In genomic region chr3:69722187-69722867, GRCm38 (mm10) we compare ENCODE assay signal across 8 mouse cellular contexts. TPM values are rescaled to one million over a fixed set of nuclear protein-coding genes. Genes with fewer than 3 reads are reported as not detected.
DNase-seq lines count a peak whose midpoint lies in the region; ATAC-seq and TF ChIP-seq lines count a peak whose summit lies in the region.

No protein-coding gene starts in this region.

- peak overlapping the region; percentile 22 for H3K27ac ChIP-seq in CH12.LX (ENCODE audit: insufficient read depth, low read depth)
- H3K27ac ChIP-seq in embryonic facial prominence, embryonic 10.5 days (replicated peaks) = peak overlapping the region; percentile 95
- H3K27ac ChIP-seq in heart, embryonic 10.5 days = peak overlapping the region; percentile 97
- peak overlapping the region; percentile 91 for H3K27ac ChIP-seq in kidney, embryonic 14.5 days (ENCODE audit: low read depth, low read length)
- H3K27ac ChIP-seq in liver, embryonic 12.5 days = peak overlapping the region; percentile 89
- H3K27ac ChIP-seq in testis, adult 2 months (ENCODE audit: control insufficient read depth, insufficient read depth, low read depth, low read length) = peak overlapping the region; percentile 87

- peak overlapping the region; percentile 65 for H3K9ac ChIP-seq in CH12.LX (ENCODE audit: insufficient read depth, low read depth)
- H3K9ac ChIP-seq in kidney, embryonic 14.5 days (ENCODE audit: low read depth, low read length) = peak overlapping the region; percentile 95
- peak overlapping the region; percentile 96 for H3K9ac ChIP-seq in liver, embryonic 12.5 days

- in situ Hi-C loops in CH12.LX (cut with MboI; ENCODE audit: low pct_ligation_motif_present, low pct_unique_long_range_greater_than_20kb, low sequenced_read_pairs) = loop anchor here (25.0 kb wide), 1 partner anchor 460 kb away; no protein-coding TSS in a partner anchor

- H3K4me1 ChIP-seq in CH12.LX (ENCODE audit: control insufficient read depth in 1 of 2, insufficient read depth in 2 of 2) = peaks cover 0 to 27% of the 10 kb centered on the region in 2 experiments; a peak in 2 of 4 replicates
- peaks cover 18% of the 10 kb centered on the region for H3K4me1 ChIP-seq in embryonic facial prominence, embryonic 10.5 days
- H3K4me1 ChIP-seq in heart, embryonic 10.5 days = peaks cover 7% of the 10 kb centered on the region; the same call in 1 of the 2 replicates
- H3K4me1 ChIP-seq in kidney, embryonic 14.5 days (ENCODE audit: control insufficient read depth, insufficient read depth, low read length) = peaks cover 17% of the 10 kb centered on the region
- H3K4me1 ChIP-seq in liver, embryonic 12.5 days = peaks cover 26% of the 10 kb centered on the region
- peaks cover 3% of the 10 kb centered on the region for H3K4me1 ChIP-seq in testis, adult 2 months (ENCODE audit: control insufficient read depth, insufficient read depth, low read length)

- TF ChIP-seq POLR2A in CH12.LX (IDR thresholded peaks at IDR 0.05; ENCODE audit: low read depth, low read length) = no peak
- TF ChIP-seq POLR2A in testis, adult 2 months (IDR thresholded peaks at IDR 0.05; ENCODE audit: control insufficient read depth, low read depth, low read length) = peak; percentile 33; the same call in 1 of the 2 replicates

- peaks cover 5 to 22% of the 10 kb centered on the region in 2 experiments for H3K36me3 ChIP-seq in CH12.LX (replicated peaks in 1 of 2; ENCODE audit: control insufficient read depth in 1 of 2, insufficient read depth in 1 of 2, low read length in 1 of 2)
- H3K36me3 ChIP-seq in embryonic facial prominence, embryonic 10.5 days (replicated peaks) = peaks cover 31% of the 10 kb centered on the region
- peaks cover 25% of the 10 kb centered on the region for H3K36me3 ChIP-seq in heart, embryonic 10.5 days
- peaks cover 14% of the 10 kb centered on the region; the same call in 1 of the 2 replicates for H3K36me3 ChIP-seq in kidney, embryonic 14.5 days (ENCODE audit: control insufficient read depth, insufficient read depth, low read length)
- H3K36me3 ChIP-seq in liver, embryonic 12.5 days = peaks cover 24% of the 10 kb centered on the region
- H3K36me3 ChIP-seq in testis, adult 2 months (ENCODE audit: control insufficient read depth, insufficient read depth, low read length) = no peaks in the 10 kb centered on the region

- H3K27me3 ChIP-seq in CH12.LX (replicated peaks) = no peaks in the 10 kb centered on the region
- no peaks in the 10 kb centered on the region for H3K27me3 ChIP-seq in embryonic facial prominence, embryonic 10.5 days (replicated peaks; ENCODE audit: low read depth, poor library complexity, severe bottlenecking)
- H3K27me3 ChIP-seq in heart, embryonic 10.5 days (ENCODE audit: insufficient read depth, poor library complexity, severe bottlenecking) = no peaks in the 10 kb centered on the region
- H3K27me3 ChIP-seq in kidney, embryonic 14.5 days (ENCODE audit: control insufficient read depth, insufficient read depth, low read length) = no peaks in the 10 kb centered on the region
- no peaks in the 10 kb centered on the region for H3K27me3 ChIP-seq in liver, embryonic 12.5 days (replicated peaks)
- H3K27me3 ChIP-seq in testis, adult 2 months (ENCODE audit: control insufficient read depth, insufficient read depth, low read length) = no peaks in the 10 kb centered on the region

- TF ChIP-seq RAD21 in CH12.LX (IDR thresholded peaks at IDR 0.05; ENCODE audit: low read depth, low read length) = no peak

- dilution Hi-C loops in CH12.LX (cut with MboI; ENCODE audit: extremely low pct_ligation_motif_present, extremely low pct_unique_long_range_greater_than_20kb, low sequenced_read_pairs) = no loop called here

- TF ChIP-seq CTCF in CH12.LX (conservative IDR thresholded peaks at IDR 0.05 in 1 of 2, IDR thresholded peaks at IDR 0.05 in 1 of 2; ENCODE audit: low read depth in 2 of 2, low read length in 2 of 2) = no peak
- no peak for TF ChIP-seq CTCF in testis, adult 2 months (IDR thresholded peaks at IDR 0.05; ENCODE audit: control insufficient read depth, insufficient read depth, insufficient replicate concordance, low read depth, low read length)

- DNase-seq in CH12.LX (ENCODE audit: extremely low read depth) = peak; percentile 33
- DNase-seq in adrenal gland, adult 18-20 months (ENCODE audit: low spot score in 2 of 2) = peak; percentile 30 to 42
- peak; percentile 62 for DNase-seq in embryonic facial prominence, embryonic 10.5 days (ENCODE audit: low spot score)
- peak; percentile 84 for DNase-seq in heart, embryonic 10.5 days (ENCODE audit: low spot score)

- no peaks in the 10 kb centered on the region for H3K9me3 ChIP-seq in CH12.LX (replicated peaks; ENCODE audit: low read length)
- H3K9me3 ChIP-seq in embryonic facial prominence, embryonic 10.5 days = no peaks in the 10 kb centered on the region
- no peaks in the 10 kb centered on the region for H3K9me3 ChIP-seq in heart, embryonic 10.5 days
- H3K9me3 ChIP-seq in kidney, embryonic 14.5 days (ENCODE audit: control insufficient read depth, low read length) = no peaks in the 10 kb centered on the region
- no peaks in the 10 kb centered on the region for H3K9me3 ChIP-seq in liver, embryonic 12.5 days (replicated peaks)

- under 1% methylated on average over 58 of the region's 58 CpGs for WGBS in embryonic facial prominence, embryonic 10.5 days
- under 1% methylated on average over 58 of the region's 58 CpGs for WGBS in heart, embryonic 10.5 days
- under 1% methylated on average over 56 of the region's 58 CpGs for WGBS in kidney, embryonic 14.5 days
- WGBS in liver, embryonic 12.5 days (ENCODE audit: insufficient replicate concordance) = under 1% methylated on average over 57 of the region's 58 CpGs

- peaks cover 44% of the 10 kb centered on the region for H3K79me2 ChIP-seq in CH12.LX (replicated peaks; ENCODE audit: control insufficient read depth, extremely low read depth, insufficient read depth, poor library complexity, severe bottlenecking)

- peak overlapping the region; percentile 94 for H3K4me2 ChIP-seq in CH12.LX (ENCODE audit: insufficient read depth, low read depth, poor library complexity, severe bottlenecking)
- peak overlapping the region; percentile 79 for H3K4me2 ChIP-seq in kidney, embryonic 14.5 days (replicated peaks; ENCODE audit: low read depth, low read length)
- peak overlapping the region; percentile 77 for H3K4me2 ChIP-seq in liver, embryonic 12.5 days

- TF ChIP-seq EP300 in CH12.LX (IDR thresholded peaks at IDR 0.05; ENCODE audit: low read length) = no peak

- ATAC-seq in kidney, embryonic 14.5 days (ENCODE audit: low FRiP score, low TSS enrichment) = peak; percentile 50
- ATAC-seq in liver, embryonic 12.5 days = peak; percentile 68
- ATAC-seq in monocyte, adult 5-6 weeks (replicated peaks; ENCODE audit: insufficient number of reproducible peaks, low FRiP score, low TSS enrichment, poor library complexity, severe bottlenecking) = peak; percentile 37; the same call in 1 of the 2 replicates

- peak overlapping the region; percentile 83 to 99 (median 96) for H3K4me3 ChIP-seq in CH12.LX (replicated peaks in 1 of 3; ENCODE audit: low read depth in 2 of 3, low read length in 2 of 3, poor library complexity in 1 of 3)
- peak overlapping the region; percentile 81 for H3K4me3 ChIP-seq in embryonic facial prominence, embryonic 10.5 days
- peak overlapping the region; percentile 98 for H3K4me3 ChIP-seq in heart, embryonic 10.5 days
- peak overlapping the region; percentile 76 for H3K4me3 ChIP-seq in kidney, embryonic 14.5 days (ENCODE audit: low read length)
- peak overlapping the region; percentile 95 for H3K4me3 ChIP-seq in liver, embryonic 12.5 days
- peak overlapping the region; percentile 92 for H3K4me3 ChIP-seq in testis, adult 2 months (ENCODE audit: control insufficient read depth, low read depth, low read length)

TF ChIP-seq in CH12.LX, 34 proteins besides CTCF, POLR2A, EP300 and RAD21 (continues in another document):
- TF ChIP-seq NELFE (IDR thresholded peaks at IDR 0.05; ENCODE audit: low read depth, low read length) = no peak
- peak; percentile 68 for TF ChIP-seq SIN3A (IDR thresholded peaks at IDR 0.05; ENCODE audit: low read length)
- no peak for TF ChIP-seq CHD2 (IDR thresholded peaks at IDR 0.05; ENCODE audit: low read length)
- TF ChIP-seq JUND (conservative IDR thresholded peaks at IDR 0.05; ENCODE audit: low read depth, low read length) = no peak
- TF ChIP-seq CHD1 (IDR thresholded peaks at IDR 0.05; ENCODE audit: low read depth, low read length) = no peak; the same call in 1 of the 2 replicates
- no peak for TF ChIP-seq ZKSCAN1 (IDR thresholded peaks at IDR 0.05; ENCODE audit: borderline replicate concordance, low read depth, low read length)
- TF ChIP-seq NRF1 (IDR thresholded peaks at IDR 0.05; ENCODE audit: low read depth, low read length) = no peak
- TF ChIP-seq KAT2A (IDR thresholded peaks at IDR 0.05; ENCODE audit: insufficient replicate concordance, low read length) = 0 out of 2 replicates have a peak, but pooled peaks have one; percentile 29
- TF ChIP-seq ZNF384 (IDR thresholded peaks at IDR 0.05; ENCODE audit: low read depth, low read length) = no peak
- no peak for TF ChIP-seq USF2 (conservative IDR thresholded peaks at IDR 0.05; ENCODE audit: low read depth, low read length)
- no peak for TF ChIP-seq SMC3 (IDR thresholded peaks at IDR 0.05; ENCODE audit: low read depth, low read length)
- no peak for TF ChIP-seq E2F4 (IDR thresholded peaks at IDR 0.05; ENCODE audit: insufficient replicate concordance, low read depth, low read length)
- peak; percentile 18; the same call in 1 of the 2 replicates for TF ChIP-seq MXI1 (IDR thresholded peaks at IDR 0.05; ENCODE audit: low read depth, low read length)
- TF ChIP-seq GABPA (IDR thresholded peaks at IDR 0.05; ENCODE audit: insufficient replicate concordance, low read depth, low read length) = no peak
- no peak for TF ChIP-seq RCOR1 (conservative IDR thresholded peaks at IDR 0.05; ENCODE audit: low read depth, low read length)
- no peak for TF ChIP-seq ETS1 (conservative IDR thresholded peaks at IDR 0.05; ENCODE audit: low read depth, low read length)
- TF ChIP-seq JUN (IDR thresholded peaks at IDR 0.05; ENCODE audit: insufficient read depth, low read depth, low read length) = no peak
- no peak for TF ChIP-seq UBTF (IDR thresholded peaks at IDR 0.05; ENCODE audit: low read depth, low read length)

RNA-seq across cellular contexts. Expression of gene Nmd3, which starts 0.5 kb away (rescaled TPM):
- 154 and 177 TPM in 2 replicates for total RNA-seq in CH12.LX (2012; rRNA removed)
- 128 and 161 TPM in 2 replicates for total RNA-seq in CH12.LX (2014; rRNA removed)
- polyA plus RNA-seq in CH12.LX (2012; ENCODE audit: insufficient read length, low read depth) = 247 and 291 TPM in 2 replicates
- 100 to 1,000 TPM in 1 of 2 experiments, 10 to 100 TPM in 1; 97.4 to 101 TPM for total RNA-seq in adrenal gland, adult 18-20 months (2021)
- 163 TPM in 2 replicates for polyA plus RNA-seq in embryonic facial prominence, embryonic 10.5 days (2016; fragmentation: Nextera tagmentation; extraction: Ambion mirVana)
- 139 and 149 TPM in 2 replicates for polyA plus RNA-seq in heart, embryonic 10.5 days (2016; fragmentation: Nextera tagmentation; extraction: Ambion mirVana)
- polyA plus RNA-seq in kidney, embryonic 14.5 days (2014; fragmentation: Nextera tagmentation; extraction: Ambion mirVana) = 165 and 168 TPM in 2 replicates
- polyA plus RNA-seq in liver, embryonic 12.5 days (2016; fragmentation: Nextera tagmentation; extraction: Ambion mirVana) = 121 TPM in 2 replicates
- total RNA-seq in monocyte, adult 5-6 weeks (2017) = 52.2 to 127 TPM (median 83.2 TPM) in 3 replicates
- polyA plus RNA-seq in testis, adult 2 months (2012; rRNA removed) = 39.0 and 46.5 TPM in 2 replicates

Comparison
In these comparisons a context has a peak if more than half of its experiments do, and no peak if none do; other contexts are left out.
1. Peak in every context shown above with its lines: DNase-seq, ATAC-seq, H3K4me3 ChIP-seq and H3K27ac ChIP-seq.
2. DNase-seq: peak in every context shown above with its lines; median percentile 84 in heart, embryonic 10.5 days; 62 in embryonic facial prominence, embryonic 10.5 days; 36 in adrenal gland, adult 18-20 months; 33 in CH12.LX.
3. H3K27ac ChIP-seq: peak in every context shown above with its lines; median percentile 97 in heart, embryonic 10.5 days; 95 in embryonic facial prominence, embryonic 10.5 days; 91 in kidney, embryonic 14.5 days; 89 in liver, embryonic 12.5 days; 87 in testis, adult 2 months; 22 in CH12.LX.